Mouse (Mus musculus) cerebellum, adult 8-10 months (tissue): Measurements from ENCODE around the gene Mtfmt.

Experiments used
- DNase-seq: peaks from one replicate; pipeline ENCODE4 v3.0.0; 2022

Gene Mtfmt

DNA sequence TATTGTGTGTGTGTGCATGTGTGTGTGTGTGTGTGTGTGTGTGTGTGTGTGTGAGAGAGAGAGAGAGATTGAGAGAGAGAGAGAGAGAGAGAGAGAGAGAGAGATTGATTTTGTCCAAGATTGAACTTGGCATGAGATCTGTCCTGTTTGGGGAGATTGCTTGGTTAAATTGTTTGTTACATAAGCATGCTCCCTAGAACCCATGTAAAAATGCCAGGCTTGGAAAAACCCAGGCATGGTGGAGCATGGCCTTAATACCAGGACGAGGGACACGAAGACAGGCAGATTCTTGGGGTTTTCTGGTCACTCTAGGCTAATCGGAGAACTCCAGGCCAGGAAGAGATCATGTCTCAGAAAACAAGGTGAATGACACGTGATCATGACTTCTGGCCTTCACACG lies 7.6 kb upstream of the Mtfmt start:
- DNase-seq: no peak

DNA sequence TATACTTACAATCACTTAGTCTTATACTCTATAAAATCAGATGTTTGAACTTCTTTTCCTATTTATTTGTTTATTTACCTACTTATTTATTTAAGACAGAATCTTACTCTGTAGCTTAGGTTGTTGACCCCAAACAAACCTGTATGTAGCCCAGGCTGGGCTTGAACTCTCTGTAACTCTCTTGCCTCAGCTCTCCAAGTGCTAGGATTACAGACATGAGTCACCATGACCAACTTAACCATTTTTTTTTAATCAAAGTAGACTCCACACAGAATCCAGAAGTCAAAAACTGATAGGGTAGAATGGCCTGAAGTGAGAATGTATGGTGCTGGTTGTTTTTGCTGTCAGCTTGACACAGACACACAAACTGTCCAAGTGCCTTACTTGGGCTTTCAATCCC lies 5.2 kb upstream of the Mtfmt start:
- no peak for DNase-seq

DNA sequence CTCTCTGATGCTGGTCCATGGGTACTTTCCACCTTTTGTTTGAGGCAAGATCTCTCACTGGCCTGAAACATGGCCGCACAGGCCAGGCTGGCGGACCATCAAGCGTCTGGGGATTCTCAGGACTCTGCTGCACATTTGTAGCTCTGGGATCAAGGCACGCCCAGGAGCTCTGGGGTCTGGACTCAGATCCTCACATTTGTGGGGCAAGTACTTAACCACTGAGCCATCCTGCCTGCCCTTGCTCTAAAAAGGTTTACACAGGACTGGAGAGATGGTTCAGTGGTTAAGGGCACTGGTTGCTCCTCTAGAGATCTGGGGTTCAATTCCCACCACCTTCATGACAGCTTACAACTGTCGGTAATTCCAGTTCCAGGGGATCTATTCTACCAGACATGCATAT lies 4.7 kb upstream of the Mtfmt start:
- DNase-seq: no peak

DNA sequence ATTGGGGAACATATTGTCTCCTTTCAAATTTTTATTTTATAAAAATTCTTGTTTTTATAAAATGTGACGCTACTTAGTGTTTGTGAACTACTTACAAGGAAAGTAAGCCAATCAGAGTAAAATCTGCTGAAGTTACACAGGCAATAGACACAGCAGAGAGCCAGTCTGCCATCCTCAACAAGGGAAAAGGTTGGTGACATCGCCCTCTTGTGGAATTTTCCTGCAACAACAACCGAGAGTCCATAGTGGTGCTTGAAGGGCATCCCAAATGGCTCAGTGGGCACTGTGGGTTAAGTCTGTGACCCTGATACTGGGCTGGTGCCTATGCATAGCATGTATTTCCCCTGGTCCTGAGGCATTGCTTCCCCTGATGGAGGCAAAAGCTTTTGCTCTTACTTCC lies 3.3 kb upstream of the Mtfmt start:
- DNase-seq: peak; percentile 75

DNA sequence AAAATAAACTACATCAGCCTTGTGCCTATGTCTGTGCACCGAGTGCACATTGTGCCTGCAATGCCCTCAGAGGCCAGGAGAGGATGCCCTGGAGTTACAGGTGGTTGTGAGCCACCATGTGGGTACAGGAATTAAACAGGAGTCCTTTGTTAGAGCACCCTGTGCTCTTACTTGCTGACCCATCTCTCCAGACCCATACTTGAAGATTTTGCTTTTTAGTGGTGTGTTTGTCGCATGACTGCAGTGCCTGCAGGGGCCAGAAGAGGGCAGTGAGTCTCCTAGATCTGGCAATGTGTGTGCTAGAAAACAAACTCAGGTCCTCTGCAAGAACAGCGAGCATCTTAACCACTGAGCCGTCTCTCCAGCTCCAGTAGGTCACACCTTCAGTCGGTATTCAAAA lies 1.4 kb upstream of the Mtfmt start:
- peak; percentile 19 for DNase-seq

DNA sequence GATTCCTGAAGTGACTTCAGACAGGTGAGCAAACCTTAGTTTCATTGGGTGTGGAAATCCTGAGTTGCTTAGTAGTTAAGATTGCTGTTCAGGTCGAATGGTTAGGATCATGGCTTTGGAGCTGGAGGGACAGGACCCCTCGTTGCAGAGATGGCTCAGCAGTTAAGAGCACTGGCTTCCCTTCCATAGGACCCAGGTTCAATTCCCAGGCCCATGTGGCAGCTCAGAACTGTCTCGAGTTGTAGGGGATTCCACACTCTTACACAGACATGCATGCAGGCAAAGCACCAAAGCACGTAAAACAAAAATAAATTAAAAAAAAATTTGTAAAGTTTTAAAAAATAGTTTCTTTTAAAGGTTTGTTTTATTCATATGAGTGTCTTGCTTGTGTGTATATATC lies 371 bp upstream of the Mtfmt start:
- no peak for DNase-seq

DNA sequence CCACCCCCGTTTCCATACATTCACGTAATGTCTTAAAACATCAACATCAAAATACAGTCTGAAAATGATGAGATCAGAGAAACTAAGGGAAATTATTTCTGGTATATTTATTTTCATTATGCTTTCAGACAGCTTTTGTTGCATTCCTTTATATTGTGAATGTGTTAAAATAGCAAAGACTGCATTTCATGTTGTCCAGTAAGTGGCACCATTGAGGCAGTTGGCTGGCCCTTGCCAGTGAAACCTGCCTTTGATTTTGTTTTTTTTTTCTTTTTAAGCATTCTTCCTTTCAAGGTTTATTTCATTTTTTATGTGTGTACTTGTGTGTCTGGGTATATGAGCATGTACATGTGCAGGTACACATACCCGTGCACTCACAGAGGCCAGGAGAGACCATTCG lies 9.1 kb downstream of the Mtfmt start:
- no peak for DNase-seq

DNA sequence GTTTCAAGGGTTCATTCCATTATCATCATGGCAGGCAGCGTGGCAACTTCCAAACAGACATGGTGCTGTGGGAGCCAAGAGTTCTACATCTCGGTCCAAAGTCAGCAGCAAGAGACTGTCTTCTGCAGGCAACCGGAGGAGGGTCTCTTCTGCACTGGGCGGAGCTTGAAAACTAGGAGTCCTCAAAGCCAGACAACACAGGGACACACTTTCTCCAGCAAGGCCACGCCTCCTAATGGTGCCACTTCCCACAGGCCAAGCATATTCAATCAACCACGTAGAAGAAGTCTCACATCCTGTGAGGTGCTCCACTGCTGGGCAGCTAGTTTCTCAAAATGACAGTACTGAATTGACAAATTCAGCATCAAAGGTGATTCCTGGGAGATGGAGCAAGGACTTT lies 12.4 kb downstream of the Mtfmt start:
- no peak for DNase-seq

DNA sequence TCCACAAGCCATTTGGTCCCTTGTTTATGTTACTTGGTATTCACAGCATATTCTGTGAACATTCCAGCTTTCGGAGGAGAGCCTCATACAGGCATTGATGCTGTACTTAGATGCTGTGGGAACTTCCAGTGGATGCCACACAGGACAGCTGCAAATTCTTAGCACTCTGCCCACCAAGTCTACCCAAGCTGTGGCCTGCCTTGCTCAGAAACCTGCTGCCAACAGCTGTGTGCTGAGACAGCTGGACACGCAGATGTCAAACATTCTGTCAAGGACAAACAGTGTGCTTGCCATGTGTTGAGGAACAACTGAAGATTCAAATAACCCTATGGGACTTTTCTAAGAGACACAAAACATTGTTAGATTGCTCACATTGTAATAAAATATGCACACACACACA lies 23.4 kb downstream of the Mtfmt start:
- DNase-seq: no peak

DNA sequence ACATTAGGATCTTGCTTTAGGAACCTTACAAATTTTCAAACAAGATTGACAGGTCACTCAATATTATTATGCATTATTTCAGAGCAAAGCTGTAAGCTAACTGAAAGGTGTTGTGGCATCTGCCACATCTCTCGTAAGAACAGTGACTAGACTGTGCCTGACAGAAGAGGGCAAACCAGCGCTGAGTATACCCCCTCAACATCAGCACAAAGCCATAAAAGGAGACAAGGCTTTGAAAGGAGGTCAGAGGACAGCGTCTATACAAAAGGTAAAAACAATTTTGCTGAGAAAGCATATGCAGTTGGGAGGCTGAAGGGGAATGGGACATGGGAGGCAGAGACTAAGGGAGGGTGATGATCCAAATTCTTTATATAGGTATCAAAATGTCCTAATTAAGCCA lies 24.6 kb downstream of the Mtfmt start:
- DNase-seq: no peak

DNA sequence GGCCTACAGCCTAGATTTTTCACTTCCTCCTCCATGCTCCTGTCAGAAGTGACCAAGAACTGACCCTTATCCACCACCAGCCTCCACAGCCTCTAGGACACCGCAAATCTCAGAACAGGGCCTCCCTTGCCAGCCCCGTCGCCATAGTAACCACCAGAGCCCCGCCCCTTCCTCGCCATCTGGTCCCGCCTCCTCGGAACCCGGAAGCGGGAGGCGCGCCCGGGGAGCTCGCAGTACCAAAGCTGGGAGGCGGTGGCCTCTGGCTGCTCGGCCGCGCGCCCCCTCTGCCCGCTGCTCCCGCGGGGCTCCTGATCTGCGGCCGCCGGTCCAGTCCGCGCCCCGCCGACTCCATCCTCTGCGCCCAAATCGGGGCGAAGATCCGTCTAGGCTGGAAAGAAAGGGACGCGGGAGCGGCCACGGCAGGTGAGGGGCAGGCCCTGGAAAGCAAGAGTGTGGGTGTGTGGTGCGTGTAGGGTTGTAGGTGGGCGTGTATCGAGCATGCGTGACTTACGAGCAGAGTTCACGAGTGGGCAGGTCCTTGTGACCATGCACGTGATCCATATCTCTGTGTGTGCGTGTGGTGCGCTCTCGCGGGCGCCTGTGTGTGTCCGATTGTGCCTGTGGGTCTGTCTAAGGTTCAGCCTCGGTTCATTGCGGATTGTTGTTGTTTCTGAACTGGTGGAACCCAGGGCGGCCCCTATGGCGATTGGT lies 25.3 kb downstream of the Mtfmt start, which contains the start of gene Spg21:
Gene Spg21, plus strand, starts transcription at position 216 of the 711 bp plus-strand sequence.
- peak; percentile 96 for DNase-seq

DNA sequence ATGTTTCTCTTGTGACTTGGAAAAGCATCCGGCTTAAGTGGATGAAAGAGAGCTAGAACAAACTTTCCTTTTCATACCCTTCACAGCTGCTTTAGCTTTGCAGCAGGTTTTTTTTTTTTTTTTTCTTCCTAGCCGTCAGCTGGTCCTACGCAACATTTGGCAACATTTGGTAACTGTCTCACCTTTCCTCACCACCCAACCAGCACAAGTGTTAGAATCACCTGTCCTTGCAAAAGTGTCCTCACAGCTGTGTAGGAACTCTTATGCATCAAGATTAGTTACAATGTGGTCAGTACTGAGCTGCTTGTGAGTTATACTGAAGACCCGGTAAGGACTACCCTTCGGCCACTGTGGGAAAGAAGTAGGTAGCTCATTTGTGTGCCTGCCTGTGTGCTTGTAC lies 27.0 kb downstream of the Mtfmt start:
- no peak for DNase-seq

DNA sequence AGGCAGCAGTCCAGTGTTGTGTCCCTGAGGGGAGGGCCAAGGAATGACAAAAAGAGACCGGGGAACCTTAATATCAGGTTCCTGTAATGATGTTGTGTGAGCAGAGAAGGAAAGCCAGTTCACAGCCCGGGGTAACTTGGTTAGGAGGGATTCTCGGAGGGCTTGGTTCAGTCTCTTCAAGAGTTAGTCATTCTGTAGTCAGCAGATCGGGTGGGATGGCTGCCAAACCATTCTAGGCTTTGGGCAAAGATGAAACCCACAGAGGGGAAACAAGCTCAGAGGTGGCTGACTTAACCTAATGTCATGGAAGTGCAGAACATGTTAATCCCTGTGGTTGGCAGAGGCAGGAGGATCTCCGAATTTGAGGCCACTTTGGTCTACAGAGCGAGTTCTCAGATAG lies 28.6 kb downstream of the Mtfmt start:
- DNase-seq: no peak

DNA sequence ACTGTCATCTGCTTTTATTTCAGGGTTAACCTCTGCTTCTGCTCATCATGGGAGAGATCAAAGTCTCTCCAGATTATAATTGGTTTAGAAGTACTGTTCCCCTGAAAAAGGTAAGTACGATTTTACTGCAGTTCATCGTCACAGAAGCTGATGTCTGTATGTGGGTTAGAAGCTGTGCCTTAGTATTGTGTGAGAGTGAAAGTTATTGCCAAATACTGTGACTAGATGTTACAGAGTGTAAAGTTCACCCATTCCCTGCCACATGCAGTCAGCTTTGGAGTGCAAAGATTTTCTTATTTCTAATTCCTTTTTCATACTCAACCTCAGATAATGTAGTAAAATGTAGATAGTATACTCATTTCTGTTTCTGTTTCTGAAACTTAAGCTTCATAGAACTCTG lies 29.7 kb downstream of the Mtfmt start:
- no peak for DNase-seq

DNA sequence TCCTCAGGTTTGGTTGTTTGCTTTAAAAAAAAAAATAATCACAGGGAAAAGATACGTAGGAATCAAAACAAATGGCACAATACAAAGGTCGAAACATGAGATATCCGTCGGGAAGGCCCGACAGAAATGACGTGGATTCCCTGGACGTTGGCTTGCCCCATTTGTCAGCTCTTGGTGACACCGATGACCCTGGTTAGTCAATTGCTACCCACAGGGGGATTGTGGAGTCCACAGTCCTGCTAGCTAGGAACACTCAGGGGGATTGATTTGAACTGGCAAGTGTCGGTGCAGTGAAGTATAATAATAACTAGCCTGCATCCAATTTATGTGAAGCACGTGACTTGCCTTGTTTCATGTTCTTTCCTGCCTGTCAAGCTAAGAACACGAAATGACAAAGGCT lies 32.1 kb downstream of the Mtfmt start:
- DNase-seq: no peak

DNA sequence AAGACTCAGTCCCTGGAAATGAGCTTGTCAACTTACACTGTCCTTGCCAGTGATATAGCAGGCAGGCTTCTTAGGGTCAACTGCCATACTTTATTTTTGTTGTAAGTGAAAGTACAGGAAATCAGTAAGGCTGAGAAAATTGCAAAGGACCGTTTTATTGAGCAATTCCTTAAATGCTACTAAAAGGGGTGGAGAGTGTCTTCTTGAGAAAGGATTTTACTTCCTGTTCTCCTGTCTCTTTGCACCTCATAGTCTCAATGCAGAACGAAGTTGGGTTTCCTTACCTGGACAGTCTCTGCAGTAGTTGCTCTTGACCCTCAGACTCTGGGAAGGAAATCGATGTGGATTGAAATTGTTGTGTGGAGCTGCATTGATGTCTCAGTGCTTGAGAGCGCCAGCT lies 37.2 kb downstream of the Mtfmt start:
- DNase-seq: no peak

DNA sequence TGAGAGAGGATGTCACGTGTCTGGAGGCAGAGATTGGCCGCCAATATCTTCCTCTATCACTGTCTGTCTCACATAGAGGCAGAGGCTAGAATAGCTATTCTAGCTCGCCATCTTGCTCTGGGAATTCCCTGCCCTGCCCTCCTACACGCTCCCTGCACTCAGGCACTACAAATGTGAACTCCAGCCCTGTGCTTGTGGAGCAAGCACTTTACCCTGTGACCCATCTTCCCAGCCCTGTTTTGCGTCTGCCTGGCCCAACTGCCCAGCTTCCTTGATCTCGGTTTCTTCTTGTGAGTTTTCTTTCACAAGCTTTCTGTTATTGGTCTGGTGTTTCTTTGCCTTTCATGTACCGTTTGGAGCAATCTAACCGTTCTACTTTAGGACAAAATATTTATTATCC lies 43.6 kb downstream of the Mtfmt start:
- no peak for DNase-seq

DNA sequence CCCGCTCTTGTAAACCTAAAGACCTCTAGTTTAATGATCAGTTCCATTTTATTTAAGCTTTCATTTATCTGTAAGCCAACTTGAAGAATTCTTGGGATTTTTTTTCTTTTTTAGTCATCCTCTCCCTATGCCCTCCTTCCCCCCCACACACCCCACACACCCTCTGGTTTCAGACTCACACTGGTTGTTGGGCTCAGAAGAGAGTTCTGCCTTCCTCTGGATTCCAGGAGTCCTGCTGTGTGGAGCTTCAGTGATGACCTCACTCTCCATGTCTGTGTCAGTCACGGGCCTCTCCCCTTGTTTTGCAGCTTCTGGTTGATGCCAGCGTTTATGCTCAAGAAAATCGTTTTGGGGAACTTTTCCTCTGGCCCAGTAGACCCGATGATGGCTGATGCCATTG lies 44.5 kb downstream of the Mtfmt start:
- no peak for DNase-seq

DNA sequence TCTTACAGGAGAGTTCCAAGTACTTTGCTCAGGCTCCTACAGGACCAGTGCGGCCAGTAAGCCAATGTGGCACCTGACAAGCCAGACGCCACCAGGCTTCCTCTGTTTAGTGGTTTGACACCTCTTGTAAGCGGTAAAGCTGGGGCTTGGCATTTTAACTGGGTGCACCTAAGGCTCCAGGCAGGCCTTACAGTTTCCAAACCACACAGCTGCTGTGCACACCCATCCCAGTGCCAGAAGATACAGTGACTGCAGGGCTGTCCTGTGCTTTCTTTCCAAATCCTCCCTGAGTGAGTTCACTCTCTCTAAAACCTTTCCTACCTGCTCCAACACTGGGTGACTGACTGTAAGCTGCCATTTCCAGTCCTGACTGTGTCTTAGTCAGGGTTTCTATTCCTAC lies 55.9 kb downstream of the Mtfmt start:
- no peak for DNase-seq

DNA sequence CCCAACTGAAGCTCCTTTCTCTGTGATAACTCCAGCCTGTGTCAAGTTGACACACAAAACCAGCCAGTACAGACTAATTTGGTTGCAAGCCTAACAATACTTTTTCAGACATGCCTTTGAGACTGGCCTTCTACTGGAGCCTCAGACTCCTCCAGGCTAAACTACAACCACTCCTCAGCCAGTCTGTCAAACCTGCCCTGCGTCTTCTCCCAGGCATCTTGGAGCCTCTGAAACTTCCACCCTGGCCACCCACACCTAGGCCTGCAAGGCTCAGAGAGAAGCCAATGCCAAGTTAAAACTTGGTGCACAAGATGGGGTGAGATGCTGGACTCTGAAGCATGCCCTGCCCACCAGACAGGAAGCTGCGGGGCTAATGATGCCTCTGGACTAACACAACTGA lies 56.8 kb downstream of the Mtfmt start:
- DNase-seq: no peak

DNA sequence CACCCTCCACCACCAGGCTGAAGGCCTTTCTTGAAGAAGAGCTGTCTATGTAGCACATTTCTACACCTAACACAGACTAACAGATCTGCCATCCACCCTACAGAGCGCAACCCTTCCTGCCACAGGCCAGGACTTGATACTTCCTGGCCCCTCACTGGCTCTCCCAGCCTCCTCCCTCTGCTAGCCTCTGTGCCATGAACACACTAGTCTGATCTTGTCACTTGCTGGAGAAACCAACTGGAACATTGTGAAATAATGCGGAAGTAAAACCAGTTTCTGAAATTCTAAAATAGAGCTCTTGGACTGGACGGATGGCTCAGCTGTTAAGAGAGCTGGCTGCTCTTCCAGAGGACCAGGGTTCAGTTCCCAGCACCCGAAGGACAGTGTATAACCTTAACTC lies 57.3 kb downstream of the Mtfmt start:
- no peak for DNase-seq

DNA sequence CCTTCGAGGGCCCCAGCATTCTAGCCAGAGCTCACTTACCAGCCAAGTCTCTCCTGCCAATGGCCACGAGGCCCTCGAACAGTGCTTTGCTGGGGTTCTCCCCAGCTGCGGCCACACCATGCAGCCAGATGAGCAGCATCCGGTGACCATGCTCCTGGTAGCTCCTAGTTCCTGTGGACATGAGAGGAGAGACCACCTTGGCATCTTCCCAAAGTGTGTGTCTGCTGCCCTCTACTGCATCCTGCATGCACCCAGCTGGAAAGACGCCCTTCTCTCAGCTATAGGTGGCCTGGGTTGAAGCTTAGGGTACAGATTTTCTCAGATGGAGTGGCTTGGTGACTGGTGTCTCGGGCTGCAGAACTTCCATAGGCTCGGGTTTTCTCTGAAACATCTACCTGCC lies 66.6 kb downstream of the Mtfmt start:
- DNase-seq: no peak
